Mouse (Mus musculus) myocyte (in vitro differentiated cells): ENCODE measurements around the gene Tomm40l. TPM values are rescaled to one million over a fixed set of nuclear protein-coding genes. Genes with fewer than 3 reads are reported as not detected.

ENCODE experiments used
- H3K27me3 ChIP-seq: one replicate; pipeline ENCODE4 v1.6.1; 2011; ENCODE audit not compliant: control insufficient read depth, insufficient read depth, insufficient read length
- H3K36me3 ChIP-seq: one replicate; pipeline ENCODE4 v1.6.1; 2011; ENCODE audit not compliant: control insufficient read depth, insufficient read depth
- H3K4me2 ChIP-seq: one replicate; pipeline ENCODE4 v1.6.1; 2011; ENCODE audit warnings: low read depth, control low read depth
- H3K4me3 ChIP-seq: one replicate; pipeline ENCODE4 v1.5.1; 2011; ENCODE audit warnings: mild to moderate bottlenecking, control low read depth, moderate library complexity
- H3K79me2 ChIP-seq: one replicate; pipeline ENCODE4 v1.6.1; 2011; ENCODE audit not compliant: control insufficient read depth, insufficient read depth
- H3ac ChIP-seq: one replicate; pipeline ENCODE4 v1.6.1; 2011; ENCODE audit not compliant: control insufficient read depth, insufficient read length
- CEBPB ChIP-seq: IDR thresholded peaks from 2 replicates; pipeline ENCODE4 v1.6.1; 2011; ENCODE audit warnings: mild to moderate bottlenecking, moderate library complexity; ENCODE audit not compliant: poor library complexity, insufficient read depth, severe bottlenecking
- E2F4 ChIP-seq: IDR thresholded peaks from one replicate; pipeline ENCODE4 v1.6.1; 2011; ENCODE audit warnings: mild to moderate bottlenecking, control low read depth, moderate library complexity; ENCODE audit not compliant: insufficient read depth
- MAX ChIP-seq: IDR thresholded peaks from one replicate; pipeline ENCODE4 v1.6.1; 2011; ENCODE audit warnings: low read depth, mild to moderate bottlenecking, control low read depth
- MYOD1 ChIP-seq, 3 experiments: IDR thresholded peaks; one replicate each; pipeline ENCODE4 v1.6.1; 2011; ENCODE audit warnings: control low read depth in 2 of 3, low read depth in 2 of 3, mild to moderate bottlenecking in 2 of 3, moderate library complexity in 1 of 3; ENCODE audit not compliant: insufficient read length in 2 of 3, control insufficient read depth in 1 of 3
- MYOG ChIP-seq, 3 experiments: IDR thresholded peaks; one replicate each; pipeline ENCODE4 v1.6.1; 2011; ENCODE audit warnings: control low read depth in 2 of 3, low read depth in 2 of 3, mild to moderate bottlenecking in 2 of 3; ENCODE audit not compliant: insufficient read length in 2 of 3, control insufficient read depth in 1 of 3, insufficient read depth in 1 of 3
- POLR2A ChIP-seq: IDR thresholded peaks from one replicate; pipeline ENCODE4 v1.6.1; 2011; ENCODE audit warnings: low read depth, mild to moderate bottlenecking, control low read depth, moderate library complexity; ENCODE audit not compliant: insufficient read length
- POLR2AphosphoS2 ChIP-seq: IDR thresholded peaks from one replicate; pipeline ENCODE4 v1.6.1; 2011; ENCODE audit warnings: low read depth, control low read depth; ENCODE audit not compliant: insufficient read length
- REST ChIP-seq: IDR thresholded peaks from one replicate; pipeline ENCODE4 v1.6.1; 2011; ENCODE audit warnings: mild to moderate bottlenecking, control low read depth, moderate library complexity; ENCODE audit not compliant: insufficient read depth, insufficient read length
- SRF ChIP-seq: IDR thresholded peaks from one replicate; pipeline ENCODE4 v1.6.1; 2011; ENCODE audit warnings: low read depth; ENCODE audit not compliant: control insufficient read depth, insufficient read length
- TCF12 ChIP-seq: IDR thresholded peaks from one replicate; pipeline ENCODE4 v1.6.1; 2011; ENCODE audit warnings: mild to moderate bottlenecking, control low read depth; ENCODE audit not compliant: poor library complexity, insufficient read depth, severe bottlenecking
- TCF3 ChIP-seq: IDR thresholded peaks from one replicate; pipeline ENCODE4 v1.6.1; 2011; ENCODE audit warnings: low read depth, control low read depth; ENCODE audit not compliant: insufficient read length
- USF1 ChIP-seq: IDR thresholded peaks from one replicate; pipeline ENCODE4 v1.6.1; 2011; ENCODE audit warnings: low read depth, mild to moderate bottlenecking, control low read depth, moderate library complexity
- polyA plus RNA-seq: library from polyadenylated mRNA; unstranded; fragments of >200 nt; fragmentation: generic; extraction: Trizol; gene quantifications from one replicate; pipeline ENCODE4 v1.2.1, GENCODE M21; 2012; ENCODE audit warnings: missing spikeins

The Tomm40l gene
- polyA plus RNA-seq, 1 experiment: 49.4 TPM

GRCm38 (mm10) chr1:171256095-171256818 is 33.9 kb upstream of the Tomm40l start:
- Histone ChIP-seq H3K36me3 (no peaks in the 10 kb centered on the region), H3K27me3 (no peaks in the 10 kb centered on the region), H3ac (no peak overlapping the region), H3K4me2 (no peak overlapping the region), H3K79me2 (no peaks in the 10 kb centered on the region), H3K4me3 (no peak overlapping the region)
- TF ChIP-seq REST: no peak
- peak in 2 of 3 experiments; percentile 10 to 32 for TF ChIP-seq MYOG (IDR thresholded peaks at IDR 0.05; ENCODE audit: control insufficient read depth in 1 of 3, insufficient read depth in 1 of 3, insufficient read length in 2 of 3, low read depth in 2 of 3)
- TF ChIP-seq MYOD1 (IDR thresholded peaks at IDR 0.05; ENCODE audit: control insufficient read depth in 1 of 3, insufficient read length in 2 of 3, low read depth in 2 of 3): peak in 1 of 3 experiments; percentile 35

GRCm38 (mm10) chr1:171252415-171252814 is 30.1 kb upstream of the Tomm40l start:
- Histone ChIP-seq H3K79me2 (no peaks in the 10 kb centered on the region), H3ac (no peak overlapping the region), H3K27me3 (no peaks in the 10 kb centered on the region), H3K4me3 (peak overlapping the region; percentile 51), H3K36me3 (no peaks in the 10 kb centered on the region), H3K4me2 (peak overlapping the region; percentile 78)
- no peak for TF ChIP-seq TCF12
- TF ChIP-seq CEBPB: no peak
- no peak for TF ChIP-seq SRF
- no peak for TF ChIP-seq E2F4
- no peak for TF ChIP-seq POLR2AphosphoS2
- no peak for TF ChIP-seq MYOD1 (IDR thresholded peaks at IDR 0.05; ENCODE audit: control insufficient read depth in 1 of 3, insufficient read length in 2 of 3, low read depth in 2 of 3)
- no peak for TF ChIP-seq MYOG (IDR thresholded peaks at IDR 0.05; ENCODE audit: control insufficient read depth in 1 of 3, insufficient read depth in 1 of 3, insufficient read length in 2 of 3, low read depth in 2 of 3)
- no peak for TF ChIP-seq REST
- TF ChIP-seq POLR2A: no peak

- no peak overlapping the region for H3ac ChIP-seq
- peaks cover 2% of the 10 kb centered on the region for H3K79me2 ChIP-seq
- no peaks in the 10 kb centered on the region for H3K27me3 ChIP-seq
- TF ChIP-seq TCF3 (no peak), POLR2A (peak; percentile 60), SRF (no peak), CEBPB (no peak), TCF12 (no peak), MYOD1 (IDR thresholded peaks at IDR 0.05; ENCODE audit: control insufficient read depth in 1 of 3, insufficient read length in 2 of 3, low read depth in 2 of 3) (peak in 1 of 3 experiments; percentile 12), REST (no peak), POLR2AphosphoS2 (peak; percentile 49), USF1 (no peak), E2F4 (no peak), MYOG (IDR thresholded peaks at IDR 0.05; ENCODE audit: control insufficient read depth in 1 of 3, insufficient read depth in 1 of 3, insufficient read length in 2 of 3, low read depth in 2 of 3) (peak in 1 of 3 experiments; percentile 34), MAX (no peak)
- peak overlapping the region; percentile 51 for H3K4me3 ChIP-seq
- H3K4me2 ChIP-seq: peak overlapping the region; percentile 78
- H3K36me3 ChIP-seq: no peaks in the 10 kb centered on the region
Observed at GRCm38 (mm10) chr1:171251594-171252324, 29.4 kb upstream of the Tomm40l start.

GRCm38 (mm10) chr1:171250680-171251593 is 28.6 kb upstream of the Tomm40l start, which contains the start of gene Ndufs2:
Gene Ndufs2, minus strand, starts transcription at chr1:171251388.
- TF ChIP-seq USF1 (no peak), SRF (no peak), POLR2A (peak; percentile 44), TCF12 (no peak), E2F4 (no peak), MYOD1 (IDR thresholded peaks at IDR 0.05; ENCODE audit: control insufficient read depth in 1 of 3, insufficient read length in 2 of 3, low read depth in 2 of 3) (no peak), MYOG (IDR thresholded peaks at IDR 0.05; ENCODE audit: control insufficient read depth in 1 of 3, insufficient read depth in 1 of 3, insufficient read length in 2 of 3, low read depth in 2 of 3) (peak in 1 of 3 experiments; percentile 37), TCF3 (no peak), CEBPB (no peak), POLR2AphosphoS2 (no peak), MAX (no peak), REST (no peak)
- Histone ChIP-seq H3K79me2 (peaks cover 10% of the 10 kb centered on the region), H3K4me3 (peak within 1 kb of the TSS; percentile 51), H3K36me3 (no peaks in the 10 kb centered on the region), H3K4me2 (peak within 1 kb of the TSS; percentile 78), H3K27me3 (no peaks in the 10 kb centered on the region), H3ac (no peak within 1 kb of the TSS)
